Mouse (Mus musculus) hematopoietic stem cell, adult 5-6 weeks (primary cell): ENCODE data around the gene Gpr1. TPM values are rescaled to one million over a fixed set of nuclear protein-coding genes. Genes with fewer than 3 reads are reported as not detected.

Source experiments
- ATAC-seq, 2 experiments: fragments of 125-278 bp in 1 of 2; replicated peaks in 1 of 2; 2 replicates each; pipeline ENCODE4 v1.8.0; 2016 to 2017; ENCODE audit warnings: inconsistent platforms in 2 of 2, mild to moderate bottlenecking in 2 of 2, moderate number of reproducible peaks in 2 of 2, low read depth in 1 of 2, moderate TSS enrichment in 1 of 2; ENCODE audit not compliant: low FRiP score in 2 of 2, poor library complexity in 2 of 2, severe bottlenecking in 2 of 2, insufficient read depth in 1 of 2, low TSS enrichment in 1 of 2
- total RNA-seq: library from RNA; stranded (forward); fragments of 172-1452, 232-1000 nt; gene quantifications from 2 replicates; pipeline ENCODE4 v1.2.3, GENCODE M21; 2017

The Gpr1 gene
- total RNA-seq: not detected in 2 replicates

- ATAC-seq: no peak
These were observed at the start of gene Gpr1 for GRCm38 (mm10) chr1:63214271-63214558. Gpr1 (minus strand) TSS chr1:63214543.

DNA sequence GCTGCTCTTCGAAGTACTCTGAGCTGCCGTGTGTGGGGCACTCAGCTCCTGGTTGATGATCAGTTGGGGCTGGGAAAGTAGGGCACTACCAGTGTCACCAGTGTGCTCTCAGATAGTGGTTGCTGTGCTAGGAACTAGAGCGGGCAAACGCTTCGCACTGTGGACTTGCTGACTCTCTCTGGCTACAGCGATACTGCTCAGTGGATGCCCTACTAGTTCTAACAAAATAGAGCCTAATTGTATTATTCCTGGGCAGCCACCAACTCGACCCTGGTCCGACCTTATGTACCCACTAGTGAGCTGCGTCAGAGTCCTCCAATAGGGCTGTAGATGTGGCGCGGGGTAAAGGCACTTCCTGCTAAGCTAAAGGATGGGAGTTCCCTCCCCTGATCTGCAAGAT lies 49.3 kb upstream of the Gpr1 start:
- ATAC-seq: no peak

GRCm38 (mm10) chr1:63261041-63261590 lies 46.8 kb upstream of the Gpr1 start:
- ATAC-seq: no peak

GRCm38 (mm10) chr1:63260742-63261033 lies 46.3 kb upstream of the Gpr1 start:
- ATAC-seq: no peak

GRCm38 (mm10) chr1:63259916-63260741 lies 45.8 kb upstream of the Gpr1 start:
- ATAC-seq: no peak

DNA sequence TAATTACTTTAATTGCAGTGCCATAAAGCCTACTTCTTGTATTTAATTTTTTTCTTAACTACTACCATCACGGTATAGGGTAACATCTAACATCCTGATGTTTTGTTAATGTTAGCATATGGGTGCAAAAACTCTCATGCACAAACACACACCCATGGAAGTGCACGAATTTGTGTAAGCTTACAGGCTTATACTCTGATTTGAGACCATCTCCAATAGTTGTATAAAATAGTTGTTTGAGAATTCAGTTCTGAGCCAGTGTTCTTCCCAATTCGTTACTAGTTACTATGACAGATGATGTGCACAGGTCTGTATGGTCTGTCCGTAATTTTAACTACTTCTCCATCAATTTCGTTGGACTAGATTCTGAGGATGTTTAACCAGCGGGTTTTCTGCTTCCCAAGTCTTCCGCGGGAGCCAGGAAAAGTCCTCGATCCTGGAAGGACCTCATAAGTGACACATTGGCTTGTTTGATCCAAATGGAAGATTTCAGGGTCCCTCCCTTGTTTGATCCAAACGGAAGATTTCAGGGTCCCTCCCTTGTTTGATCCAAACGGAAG lies 45.0 kb upstream of the Gpr1 start:
- ATAC-seq: no peak

DNA sequence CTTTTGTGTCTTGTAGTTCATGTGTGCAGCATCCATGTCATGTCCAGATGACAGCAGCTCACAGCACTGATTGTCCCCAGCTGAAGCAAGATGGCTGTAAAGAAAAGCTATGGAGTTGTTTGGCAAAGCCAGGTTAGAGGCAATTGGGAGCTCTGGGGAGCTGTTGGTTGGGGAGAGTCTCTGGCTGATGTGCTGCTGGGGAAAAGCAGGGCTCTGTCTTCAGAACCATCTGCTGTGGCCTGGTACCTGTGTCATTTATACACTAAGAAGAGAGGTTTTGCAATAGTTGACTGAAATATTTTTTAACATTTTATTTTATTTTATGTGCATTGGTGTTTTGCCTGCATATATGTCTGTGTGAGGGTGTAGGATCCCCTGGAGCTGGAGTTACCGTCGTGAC lies 44.2 kb upstream of the Gpr1 start:
- no peak for ATAC-seq

GRCm38 (mm10) chr1:63256083-63256482 lies 41.7 kb upstream of the Gpr1 start:
- no peak for ATAC-seq

GRCm38 (mm10) chr1:63255101-63255500 lies 40.8 kb upstream of the Gpr1 start:
- no peak for ATAC-seq

GRCm38 (mm10) chr1:63253291-63253690 lies 38.9 kb upstream of the Gpr1 start:
- no peak for ATAC-seq

DNA sequence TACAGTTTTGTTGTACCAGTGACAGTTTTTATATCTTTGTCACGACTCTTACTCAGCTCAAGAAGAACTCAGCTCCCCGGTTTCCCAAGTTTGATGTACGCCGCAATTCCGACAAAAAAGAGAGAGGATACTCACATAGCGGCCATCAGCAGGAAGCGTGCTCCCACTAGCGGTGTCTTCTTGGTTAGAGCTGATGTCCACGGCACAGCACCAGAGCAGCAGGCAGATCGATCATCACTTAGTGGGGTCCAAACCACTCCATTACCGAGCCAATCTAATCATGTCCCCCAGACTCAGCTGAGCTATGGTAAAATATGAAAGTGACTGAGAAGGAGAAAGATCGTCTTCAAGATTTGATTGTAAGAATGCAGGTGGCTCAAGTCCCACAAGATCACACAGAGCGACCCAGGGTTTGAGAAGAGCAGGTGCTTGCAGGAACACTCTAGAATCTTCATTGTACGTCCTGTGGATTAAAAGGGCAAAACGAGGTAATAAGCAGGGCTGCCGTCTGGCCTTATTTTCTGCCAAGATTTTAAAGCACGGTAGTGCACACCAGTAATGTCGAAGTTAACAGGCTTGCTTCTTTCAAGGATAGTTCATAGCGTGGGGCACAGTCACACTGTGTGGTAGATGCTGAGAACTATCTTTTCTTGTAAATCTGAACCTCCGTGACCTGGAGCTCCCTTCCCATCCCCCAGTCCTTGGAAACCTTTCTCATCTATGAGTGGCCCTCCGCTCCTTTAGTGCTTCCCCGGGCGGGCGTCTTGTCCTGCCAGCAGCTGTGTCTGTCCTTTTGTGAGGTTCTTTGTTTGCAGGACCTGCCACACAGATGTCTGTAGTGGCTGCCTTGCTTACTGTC lies 38.2 kb upstream of the Gpr1 start:
- ATAC-seq: no peak

DNA sequence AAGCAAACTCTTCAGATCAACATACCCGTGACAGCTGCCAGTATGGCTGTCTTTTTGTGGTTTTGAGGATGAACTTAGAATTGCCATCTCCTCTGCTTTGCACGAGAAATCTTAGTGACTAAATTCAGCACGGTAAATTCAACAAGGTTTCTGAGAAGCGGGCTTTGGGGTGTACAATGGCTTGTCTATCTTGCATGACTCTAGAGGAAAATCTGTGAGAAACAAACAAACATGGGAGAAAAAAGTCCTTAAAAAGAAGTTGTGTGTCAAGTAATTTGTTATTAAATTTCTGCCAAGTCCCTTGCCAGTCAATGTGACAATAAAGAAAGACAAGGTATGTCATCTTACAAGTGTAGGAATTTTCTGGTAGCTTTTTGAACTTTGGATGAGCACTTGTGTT lies 34.9 kb upstream of the Gpr1 start:
- no peak for ATAC-seq

DNA sequence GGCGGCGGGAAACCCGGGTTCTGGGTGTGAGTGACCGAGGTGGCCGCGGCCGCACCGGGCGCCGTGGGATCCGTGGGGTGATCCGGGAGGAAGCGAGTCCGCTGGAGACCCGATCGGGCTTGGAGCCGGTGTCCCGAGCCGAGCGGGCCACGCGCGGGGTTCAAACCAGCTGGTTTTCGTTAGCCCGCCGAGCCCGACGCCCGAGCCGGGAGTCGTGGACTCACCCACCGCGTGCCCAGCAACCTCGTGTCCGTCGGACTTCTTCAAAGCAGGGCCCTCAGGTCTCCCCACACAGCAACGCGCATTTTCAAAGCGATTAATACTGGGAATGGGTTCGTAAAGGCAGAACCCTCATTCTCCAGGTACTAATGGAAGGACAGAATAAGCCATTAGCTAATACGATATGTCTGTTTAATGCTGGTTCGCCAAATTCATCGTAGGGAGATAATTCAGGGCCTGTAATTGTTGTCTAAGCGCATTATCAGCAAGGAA lies 34.1 kb upstream of the Gpr1 start:
- 0 out of 4 replicates have a peak, but pooled peaks of 1 of the 2 experiments have one; percentile 5 for ATAC-seq

- 0 out of 4 replicates have a peak, but pooled peaks of 1 of the 2 experiments have one; percentile 16 for ATAC-seq
These were observed 33.6 kb upstream of the Gpr1 start for GRCm38 (mm10) chr1:63247831-63248359.

DNA sequence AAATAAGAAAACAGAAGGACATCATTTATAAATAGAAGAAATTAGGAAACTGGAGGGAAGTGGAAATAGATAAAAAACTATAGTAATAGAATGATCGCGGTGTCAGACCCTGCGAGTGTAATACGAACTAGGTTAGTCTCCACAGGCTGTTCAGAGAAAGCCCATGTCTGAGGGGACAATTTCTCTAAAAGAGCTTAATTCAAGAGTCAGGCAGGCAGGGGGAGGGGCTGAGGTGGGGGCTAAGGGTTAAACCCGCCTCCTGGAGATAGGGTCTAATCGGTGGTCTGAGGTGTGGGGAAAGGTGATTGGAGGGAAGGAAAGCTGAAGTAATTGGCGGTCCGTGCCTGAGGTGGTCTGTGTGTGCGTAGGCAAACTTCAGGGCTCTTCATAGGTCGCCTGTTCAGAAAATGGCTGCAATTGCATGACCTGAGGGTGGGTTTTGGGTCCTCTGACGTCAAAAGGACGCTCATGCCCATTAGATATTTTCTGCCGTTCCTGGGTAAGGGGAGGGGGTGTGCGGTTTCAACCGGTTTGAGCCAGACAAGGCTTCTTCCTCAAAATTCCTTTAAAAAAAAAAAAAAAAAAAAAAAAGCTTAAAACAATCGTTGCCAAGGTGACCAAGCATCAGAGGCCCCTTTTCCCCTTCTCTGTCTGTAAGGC lies 32.6 kb upstream of the Gpr1 start:
- peak; percentile 36 to 37; a peak in 3 of 4 replicates for ATAC-seq

DNA sequence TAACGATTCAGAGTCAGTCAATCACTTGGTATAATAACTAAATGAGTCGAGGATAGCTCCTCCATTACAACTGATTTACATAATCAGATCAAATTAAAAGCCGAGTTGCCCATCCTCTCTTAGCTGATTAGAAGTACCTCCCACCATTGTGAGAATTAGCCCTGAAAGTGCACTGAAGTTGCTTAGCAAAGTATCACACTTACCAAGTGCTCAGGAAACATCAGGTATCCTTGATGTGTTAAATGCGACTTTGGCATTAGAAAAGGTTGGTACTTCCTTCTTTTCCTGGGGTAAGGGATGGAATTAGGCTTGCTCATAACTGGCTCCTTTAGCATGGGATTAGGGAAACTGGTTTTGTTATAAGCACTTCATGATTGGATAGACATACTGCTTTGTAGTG lies 29.5 kb upstream of the Gpr1 start:
- ATAC-seq: no peak

DNA sequence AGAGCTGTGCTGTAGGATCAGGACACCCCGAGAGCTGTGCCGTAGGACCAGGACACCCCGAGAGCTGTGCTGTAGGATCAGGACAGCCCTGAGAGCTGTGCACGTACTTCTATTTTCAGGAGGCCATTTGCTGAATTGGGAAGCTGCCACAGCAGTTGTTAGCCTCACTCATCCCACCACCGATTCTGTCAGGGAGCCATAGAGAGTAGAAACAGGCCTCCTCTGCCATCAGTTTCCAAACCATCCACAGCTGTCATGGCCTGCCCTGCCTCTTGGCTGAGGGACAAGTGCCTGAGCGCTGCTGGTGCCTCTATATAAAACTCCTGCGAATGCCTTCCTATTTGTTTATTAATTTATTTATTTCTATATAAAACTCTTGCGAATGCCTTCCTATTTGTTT lies 25.4 kb upstream of the Gpr1 start:
- no peak for ATAC-seq
